Mouse (Mus musculus) CD4-positive, CD25-positive, alpha-beta regulatory T cell, adult 4 months (primary cell): Measurements from ENCODE around the gene Fabp3. TPM values are rescaled to one million over a fixed set of nuclear protein-coding genes. Genes with fewer than 3 reads are reported as not detected.

ENCODE experiments used
- ATAC-seq: one replicate; pipeline ENCODE4 v1.8.0; 2017
- polyA plus RNA-seq, 2 experiments: library from polyadenylated mRNA; unstranded; fragments of 100-300 nt; shearing (Covaris generic); gene quantifications; one replicate each; pipeline ENCODE4 v1.2.1; 2017

Fabp3 gene
- polyA plus RNA-seq, 2 experiments from 2014 or later, result not detected

GRCm38 (mm10) chr4:130335867-130336266, 27.5 kb downstream of the Fabp3 start:
- no peak for ATAC-seq

GRCm38 (mm10) chr4:130341691-130342090, 33.3 kb downstream of the Fabp3 start:
- peak; percentile 57 for ATAC-seq

- ATAC-seq, result no peak
Measured at GRCm38 (mm10) chr4:130349666-130350065, 41.3 kb downstream of the Fabp3 start.

- no peak for ATAC-seq
Measured at GRCm38 (mm10) chr4:130350690-130351422, 42.5 kb downstream of the Fabp3 start.

GRCm38 (mm10) chr4:130352588-130352987, 44.2 kb downstream of the Fabp3 start:
- ATAC-seq, result no peak

- ATAC-seq, result no peak
Measured at GRCm38 (mm10) chr4:130357946-130358345, 49.6 kb downstream of the Fabp3 start.

GRCm38 (mm10) chr4:130359486-130360237, 51.3 kb downstream of the Fabp3 start, which contains the start of the genes Zcchc17 and Snrnp40:
Gene Zcchc17, minus strand, starts transcription at chr4:130359943.
Gene Snrnp40, plus strand, starts transcription at chr4:130360132.
- peak; percentile 98 for ATAC-seq

GRCm38 (mm10) chr4:130360238-130360590, 51.8 kb downstream of the Fabp3 start:
- peak; percentile 21 for ATAC-seq

Other genes starting within 250 kb of the Fabp3 start
- gene Pef1, start 206.0 kb upstream of the Fabp3 start, polyA plus RNA-seq, result 10 to 100 TPM; 35.0 to 38.4 TPM
- not detected for gene Hcrtr1, start 169.2 kb upstream of the Fabp3 start, polyA plus RNA-seq
- gene Tinagl1, start 133.5 kb upstream of the Fabp3 start, polyA plus RNA-seq, result not detected
- not detected for gene Gm853, start 86.2 kb upstream of the Fabp3 start, polyA plus RNA-seq
- 1 to 10 TPM in 1 of 2 experiments, under 1 TPM in 1; 0.34 to 1.2 TPM for gene Serinc2, start 29.4 kb upstream of the Fabp3 start, polyA plus RNA-seq
- not detected for gene Gm10570, start 79 bp downstream of the Fabp3 start, polyA plus RNA-seq
- 10 to 100 TPM; 63.4 to 82.4 TPM for gene Zcchc17, start 51.3 kb downstream of the Fabp3 start, polyA plus RNA-seq
- gene Snrnp40, start 51.5 kb downstream of the Fabp3 start, polyA plus RNA-seq, result 10 to 100 TPM; 62.7 to 63.8 TPM